ENCODE assay signal across 8 mouse cellular contexts in genomic region chr6:48579215-48579648, GRCm38 (mm10). TPM values are rescaled to one million over a fixed set of nuclear protein-coding genes. Genes with fewer than 3 reads are reported as not detected.
DNase-seq lines count a peak whose midpoint lies in the region; ATAC-seq and TF ChIP-seq lines count a peak whose summit lies in the region.
"Had no signal": no experiment of that assay in that cellular context is flagged by ENCODE, and none has a peak within 500 bp of the region (broad histone marks: within the 10 kb centered on the region; RNA-seq: fewer than 3 reads in every experiment).

No protein-coding gene starts in this region.

- TF ChIP-seq POLR2A in lung, adult 2 months (IDR thresholded peaks at IDR 0.05; ENCODE audit: borderline replicate concordance, extremely low read depth, low read depth, low read length), result no peak

- WGBS in lung, adult 2 months, result 12% methylated on average over 5 of the region's 5 CpGs
- 17% methylated on average over 5 of the region's 5 CpGs for WGBS in stomach, embryonic 15.5 days

- H3K9ac ChIP-seq in stomach, embryonic 15.5 days, result no peak overlapping the region

- peak; percentile 67 to 86 for ATAC-seq in hematopoietic stem cell, adult 5-6 weeks (replicated peaks in 1 of 2; ENCODE audit: insufficient read depth in 1 of 2, low FRiP score in 2 of 2, low TSS enrichment in 1 of 2, low read depth in 1 of 2, poor library complexity in 2 of 2, severe bottlenecking in 2 of 2)
- no peak; the same call in 1 of the 2 replicates for ATAC-seq in stomach, embryonic 15.5 days (ENCODE audit: insufficient read depth, low FRiP score, low read depth)
- ATAC-seq: forebrain, embryonic 14.5 days had no signal

- H3K4me1 ChIP-seq in lung, adult 2 months (ENCODE audit: control insufficient read depth, insufficient read depth, low read length), result no peaks in the 10 kb centered on the region
- peaks cover 2% of the 10 kb centered on the region; the same call in 1 of the 2 replicates for H3K4me1 ChIP-seq in brown adipose tissue, adult 24 weeks (ENCODE audit: control insufficient read depth, insufficient read depth, insufficient read length, low read length)
- H3K4me1 ChIP-seq in stomach, embryonic 15.5 days, result peaks cover 3% of the 10 kb centered on the region; the same call in 1 of the 2 replicates

- peak; percentile 38 to 51 for DNase-seq in lung, adult 18-20 months
- no peak for DNase-seq in lung, adult 2 months
- DNase-seq in thymus, postnatal 36 days, result no peak
- no peak for DNase-seq in thymus, postnatal 14 days

- H3K4me2 ChIP-seq in stomach, embryonic 15.5 days, result no peak overlapping the region; the same call in 1 of the 2 replicates

- no peaks in the 10 kb centered on the region for H3K27me3 ChIP-seq in stomach, embryonic 15.5 days (replicated peaks)

- H3K4me3 ChIP-seq in lung, adult 2 months (replicated peaks; ENCODE audit: extremely low read depth, low read depth, low read length), result no peak overlapping the region
- peak overlapping the region; percentile 25 for H3K4me3 ChIP-seq in brown adipose tissue, adult 24 weeks (ENCODE audit: insufficient read depth, low read depth, low read length)
- no peak overlapping the region for H3K4me3 ChIP-seq in stomach, embryonic 15.5 days (replicated peaks)

- H3K9me3 ChIP-seq in stomach, embryonic 15.5 days, result no peaks in the 10 kb centered on the region

- H3K36me3 ChIP-seq in stomach, embryonic 15.5 days, result no peaks in the 10 kb centered on the region

- TF ChIP-seq CTCF in lung, adult 2 months (IDR thresholded peaks at IDR 0.05; ENCODE audit: insufficient read depth, low read length), result no peak

- H3K27ac ChIP-seq in brown adipose tissue, adult 24 weeks (replicated peaks; ENCODE audit: low read depth, low read length), result peak overlapping the region; percentile 97
- peak overlapping the region; percentile 78 for H3K27ac ChIP-seq in stomach, embryonic 15.5 days

RNA-seq across cellular contexts. Expression of gene Rarres2, which starts 6.6 kb away (rescaled TPM):
- polyA plus RNA-seq in lung, adult 2 months (2012; rRNA removed), result 179 and 229 TPM in 2 replicates
- 260 and 356 TPM in 2 replicates for polyA plus RNA-seq in brown adipose tissue, adult 24 weeks (2012; ENCODE audit: insufficient read depth, insufficient read length, missing spikeins)
- not detected in 2 replicates for total RNA-seq in hematopoietic stem cell, adult 5-6 weeks (2017)
- 83.2 and 89.3 TPM in 2 replicates for polyA plus RNA-seq in stomach, embryonic 15.5 days (2015; fragmentation: Nextera tagmentation; extraction: Ambion mirVana)

RNA-seq across cellular contexts. Expression of gene Gm45021, which starts 10.2 kb away (rescaled TPM):
- not detected in 2 replicates for polyA plus RNA-seq in lung, adult 2 months (2012; rRNA removed)
- polyA plus RNA-seq in brown adipose tissue, adult 24 weeks (2012; ENCODE audit: insufficient read depth, insufficient read length, missing spikeins), result not detected in 2 replicates
- total RNA-seq in hematopoietic stem cell, adult 5-6 weeks (2017), result not detected in 2 replicates
- not detected in 2 replicates for polyA plus RNA-seq in stomach, embryonic 15.5 days (2015; fragmentation: Nextera tagmentation; extraction: Ambion mirVana)
- polyA plus RNA-seq: forebrain, embryonic 14.5 days had no signal

RNA-seq across cellular contexts. Expression of gene Repin1, which starts 14.5 kb away (rescaled TPM):
- polyA plus RNA-seq in lung, adult 2 months (2012; rRNA removed), result 34.2 and 42.7 TPM in 2 replicates
- polyA plus RNA-seq in brown adipose tissue, adult 24 weeks (2012; ENCODE audit: insufficient read depth, insufficient read length, missing spikeins), result 14.1 and 17.4 TPM in 2 replicates
- total RNA-seq in hematopoietic stem cell, adult 5-6 weeks (2017), result 30.1 and 32.0 TPM in 2 replicates
- 26.6 and 27.8 TPM in 2 replicates for polyA plus RNA-seq in stomach, embryonic 15.5 days (2015; fragmentation: Nextera tagmentation; extraction: Ambion mirVana)

RNA-seq across cellular contexts. Expression of gene Gm44965, which starts 14.5 kb away (rescaled TPM):
- not detected in 2 replicates for polyA plus RNA-seq in lung, adult 2 months (2012; rRNA removed)
- polyA plus RNA-seq in brown adipose tissue, adult 24 weeks (2012; ENCODE audit: insufficient read depth, insufficient read length, missing spikeins), result not detected in 2 replicates
- total RNA-seq in hematopoietic stem cell, adult 5-6 weeks (2017), result 10.0 TPM in 1 of 2 replicates, not detected in the other
- polyA plus RNA-seq in stomach, embryonic 15.5 days (2015; fragmentation: Nextera tagmentation; extraction: Ambion mirVana), result 0.45 TPM in 1 of 2 replicates, not detected in the other
- polyA plus RNA-seq: forebrain, embryonic 14.5 days had no signal

RNA-seq across cellular contexts. Expression of gene Zfp775, which starts 22.6 kb away (rescaled TPM):
- 6.7 and 7.2 TPM in 2 replicates for polyA plus RNA-seq in lung, adult 2 months (2012; rRNA removed)
- 1.2 and 2.3 TPM in 2 replicates for polyA plus RNA-seq in brown adipose tissue, adult 24 weeks (2012; ENCODE audit: insufficient read depth, insufficient read length, missing spikeins)
- total RNA-seq in hematopoietic stem cell, adult 5-6 weeks (2017), result 6.1 and 8.4 TPM in 2 replicates
- 4.9 and 5.4 TPM in 2 replicates for polyA plus RNA-seq in stomach, embryonic 15.5 days (2015; fragmentation: Nextera tagmentation; extraction: Ambion mirVana)

Comparison
In these comparisons a context has a peak if more than half of its experiments do, and no peak if none do; other contexts are left out.
1. DNase-seq: peak in lung, adult 18-20 months (2 of 2); none in lung, adult 2 months (single experiment), thymus, postnatal 36 days (0 of 2) and thymus, postnatal 14 days (single experiment).